Mouse (Mus musculus) embryo, embryonic 10.5 days (tissue): Measurements from ENCODE around the gene Zfp445.

Experiments
- DNase-seq: peaks from one replicate; pipeline ENCODE4 v3.0.0-alpha.2; 2015; ENCODE audit warnings: low spot score

Zfp445 gene

GRCm38 (mm10) chr9:122836126-122836525, 29.7 kb downstream of the Zfp445 start:
- DNase-seq: no peak

DNA sequence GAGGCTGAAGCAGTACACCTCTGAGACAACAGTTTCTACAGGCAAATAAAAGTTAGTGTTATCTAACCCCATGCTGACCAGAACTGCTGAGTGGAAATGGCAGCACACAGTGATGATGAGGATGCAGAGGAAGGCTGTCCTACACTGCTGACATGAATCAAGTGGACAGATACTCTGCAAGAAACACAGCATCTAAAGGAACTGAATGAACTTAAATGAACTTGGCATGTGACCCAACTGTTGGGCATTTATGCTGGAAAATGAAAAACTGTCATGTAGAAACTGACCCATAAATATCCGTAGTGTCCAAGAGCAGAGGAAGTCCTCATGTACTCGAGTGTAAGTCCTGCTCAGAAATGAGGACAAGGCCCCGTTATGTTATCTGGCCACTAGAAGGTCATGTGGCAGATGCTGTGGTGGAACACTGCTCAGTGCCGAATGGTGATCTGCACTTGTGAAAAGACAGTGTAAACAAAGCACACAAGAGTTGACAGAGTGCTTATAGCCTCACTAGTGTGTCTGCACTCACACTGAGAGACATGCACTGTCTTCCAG, 35.9 kb downstream of the Zfp445 start:
- DNase-seq: no peak

- DNase-seq: no peak
Observed at GRCm38 (mm10) chr9:122826743-122827142, 39.1 kb downstream of the Zfp445 start.

- DNase-seq: no peak
Observed at GRCm38 (mm10) chr9:122823374-122824017, 42.3 kb downstream of the Zfp445 start.

DNA sequence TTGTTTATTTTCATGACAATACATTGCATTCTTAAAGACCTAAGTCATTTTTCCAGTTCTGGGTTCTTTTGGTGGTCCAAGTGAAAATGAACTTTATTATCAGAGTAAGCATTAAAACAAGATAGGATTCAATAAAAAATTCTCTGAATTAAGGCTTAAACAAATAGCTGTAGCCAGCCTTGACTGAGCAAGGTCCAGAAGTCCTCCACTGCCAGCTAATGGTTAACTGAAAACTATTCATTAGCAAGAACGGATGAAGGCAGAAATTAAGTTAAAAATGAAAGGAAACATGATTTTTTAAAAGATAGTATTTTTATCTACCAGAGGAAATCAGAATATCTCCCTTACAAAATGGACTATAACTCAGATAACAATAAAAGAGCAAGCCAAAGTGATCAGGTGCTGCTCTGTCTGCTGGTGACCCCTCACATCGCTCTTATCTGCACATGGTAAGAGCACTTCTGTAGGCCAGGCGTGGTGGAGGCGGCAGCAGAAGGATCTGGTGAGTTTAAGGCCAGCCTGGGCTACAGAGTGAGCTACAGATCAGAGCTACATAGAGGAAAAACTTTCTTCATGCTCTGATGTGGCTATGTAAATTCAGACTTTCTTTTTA, 50.5 kb downstream of the Zfp445 start:
- no peak for DNase-seq

- DNase-seq: no peak
Observed at GRCm38 (mm10) chr9:122814775-122815174, 51.0 kb downstream of the Zfp445 start.

DNA sequence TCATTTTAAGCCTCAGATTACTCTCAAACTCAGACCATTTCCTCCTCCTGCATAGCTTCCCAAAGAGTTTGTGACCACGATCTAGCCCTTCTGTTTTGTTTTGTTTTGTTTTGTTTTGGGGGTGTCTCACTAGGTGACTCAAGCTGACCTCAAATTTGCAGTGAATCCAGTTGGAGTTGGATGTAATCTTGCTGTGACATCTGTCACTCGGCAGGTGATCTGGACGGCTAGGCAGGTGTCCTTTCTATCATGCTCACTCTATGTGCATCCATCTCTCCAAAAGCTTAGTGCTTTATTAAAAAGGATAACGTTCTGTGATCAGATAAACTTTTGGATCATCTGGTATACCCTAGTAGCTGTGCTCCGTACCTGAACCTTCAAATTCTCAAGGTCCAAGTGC, 53.4 kb downstream of the Zfp445 start:
- no peak for DNase-seq

GRCm38 (mm10) chr9:122810212-122810611, 55.6 kb downstream of the Zfp445 start:
- no peak for DNase-seq

DNA sequence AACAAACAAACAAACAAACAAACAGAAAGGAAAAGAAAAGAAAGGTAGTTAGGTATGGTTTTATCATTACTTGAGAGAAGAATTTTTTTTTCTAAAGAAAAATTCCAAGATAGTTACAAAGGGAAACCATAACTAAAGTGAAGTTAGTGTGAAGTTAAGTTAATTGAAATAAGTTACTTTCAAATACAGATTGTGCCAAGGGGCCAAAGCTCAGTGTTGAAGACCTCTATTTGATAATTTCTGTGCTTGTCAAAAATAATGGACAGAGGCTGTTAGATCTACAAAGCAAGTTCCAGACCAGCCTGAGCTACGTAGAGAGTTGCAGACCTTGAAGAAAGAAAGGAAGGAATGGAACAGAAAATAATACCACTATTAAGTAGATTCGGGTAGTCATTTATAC, 58.6 kb downstream of the Zfp445 start:
- no peak for DNase-seq

DNA sequence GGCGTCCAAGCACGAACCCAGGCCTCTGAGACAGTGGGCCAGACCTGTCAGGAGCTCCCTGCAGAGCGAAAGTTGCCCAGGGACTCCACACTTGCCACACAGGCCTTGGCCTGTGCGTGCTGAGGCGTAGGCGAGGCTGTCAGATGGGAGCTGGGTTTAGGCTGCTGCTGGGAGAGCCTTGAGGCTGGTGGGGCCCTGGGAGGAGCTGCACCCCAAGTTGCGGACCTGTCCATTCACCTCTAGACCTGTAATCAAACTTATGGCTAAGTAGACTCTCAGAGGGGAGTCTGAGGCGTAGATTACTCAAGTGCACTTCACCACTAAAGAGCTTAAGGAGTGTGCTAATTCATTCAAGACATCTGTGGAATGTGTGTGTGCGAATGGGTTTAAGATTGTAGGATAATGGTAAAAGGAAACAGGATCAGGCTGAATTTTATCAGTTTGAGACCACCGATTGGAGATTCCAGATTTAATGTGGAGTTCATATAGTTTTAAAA, 59.9 kb downstream of the Zfp445 start:
- DNase-seq: no peak

DNA sequence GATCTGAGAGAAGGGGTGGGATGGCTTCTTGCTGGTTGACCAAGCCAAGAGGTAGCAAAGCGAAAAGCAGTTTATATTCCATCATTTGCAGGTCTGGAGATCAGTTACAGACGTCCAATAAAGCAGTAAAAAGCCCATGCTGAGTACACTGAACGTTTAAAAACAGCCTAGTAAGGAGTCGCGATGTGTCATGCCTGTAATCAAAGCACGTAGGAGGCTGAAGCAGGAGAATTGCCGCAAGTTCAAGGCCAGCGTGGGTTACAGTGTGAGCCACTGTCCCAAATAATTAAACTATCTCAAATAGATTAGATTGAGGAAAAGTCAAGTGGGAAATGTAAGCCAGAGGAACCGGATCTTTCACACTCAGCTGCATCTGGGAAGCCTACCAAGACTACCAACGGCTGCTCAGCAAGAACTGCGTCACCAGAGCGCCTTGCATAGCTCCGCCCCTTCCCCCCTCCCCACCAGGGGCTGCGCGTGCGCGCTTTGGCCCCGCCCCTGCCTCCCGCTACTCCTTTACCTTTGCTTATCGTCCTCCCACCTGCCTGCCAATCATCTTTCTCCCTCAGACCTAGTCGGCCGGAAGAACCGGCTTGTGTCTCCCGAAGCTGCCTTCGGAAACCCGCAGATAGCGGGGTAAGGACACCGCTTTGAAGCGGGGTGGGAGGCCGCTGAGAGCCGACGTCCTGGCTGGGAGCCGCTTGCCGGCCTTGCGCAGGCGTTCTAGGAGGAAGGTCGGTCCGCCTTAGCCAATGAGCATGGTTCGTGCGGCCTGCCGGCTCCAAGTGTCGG, 60.6 kb downstream of the Zfp445 start, which contains the start of gene Tcaim:
Tcaim (plus strand) TSS at position 487 of the 792 bp plus-strand sequence.
- DNase-seq: peak; percentile 93
